Mouse (Mus musculus): Measurements from ENCODE around the gene Rsph14. TPM values are rescaled to one million over a fixed set of nuclear protein-coding genes. Genes with fewer than 3 reads are reported as not detected.

The Rsph14 gene
- polyA plus RNA-seq, 1 experiment from 2014 or later = not detected

DNA sequence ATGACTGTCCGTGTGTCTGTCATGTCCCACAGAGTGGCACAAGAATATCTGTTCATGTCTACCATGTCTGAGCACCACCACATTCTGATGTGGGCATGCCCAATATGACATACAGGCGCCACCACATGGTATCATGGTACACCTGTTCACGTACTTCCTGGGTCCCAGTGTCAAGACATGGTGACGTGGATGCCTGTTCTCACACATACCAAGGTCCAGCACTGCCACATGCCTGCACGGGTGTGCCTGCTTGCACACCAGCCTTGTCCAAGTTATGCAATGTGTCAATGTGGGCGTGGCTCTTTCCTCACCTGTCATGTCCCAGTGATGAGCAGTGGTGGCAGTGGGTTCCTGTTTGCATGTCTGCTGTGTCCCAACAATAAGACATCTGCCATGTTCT lies 99.9 kb downstream of the Rsph14 start:
- no peaks in the 10 kb centered on the region for H3K4me1 ChIP-seq (ENCODE audit: control insufficient read depth, insufficient read depth, low read length)
- no peaks in the 10 kb centered on the region for H3K27me3 ChIP-seq (replicated peaks; ENCODE audit: control insufficient read depth, insufficient read depth, low read length)
- H3K9ac ChIP-seq (ENCODE audit: low read depth, low read length) = no peak overlapping the region
- no peak for ATAC-seq
- 77% methylated on average over 6 of the region's 6 CpGs for WGBS
- no peaks in the 10 kb centered on the region for H3K36me3 ChIP-seq (ENCODE audit: control insufficient read depth, insufficient read depth, low read length)
- H3K9me3 ChIP-seq (ENCODE audit: control insufficient read depth, low read length) = no peaks in the 10 kb centered on the region
- H3K4me2 ChIP-seq (ENCODE audit: low read depth, low read length) = no peak overlapping the region
- no peak overlapping the region for H3K4me3 ChIP-seq (ENCODE audit: low read length)
- H3K27ac ChIP-seq (ENCODE audit: low read length) = no peak overlapping the region

DNA sequence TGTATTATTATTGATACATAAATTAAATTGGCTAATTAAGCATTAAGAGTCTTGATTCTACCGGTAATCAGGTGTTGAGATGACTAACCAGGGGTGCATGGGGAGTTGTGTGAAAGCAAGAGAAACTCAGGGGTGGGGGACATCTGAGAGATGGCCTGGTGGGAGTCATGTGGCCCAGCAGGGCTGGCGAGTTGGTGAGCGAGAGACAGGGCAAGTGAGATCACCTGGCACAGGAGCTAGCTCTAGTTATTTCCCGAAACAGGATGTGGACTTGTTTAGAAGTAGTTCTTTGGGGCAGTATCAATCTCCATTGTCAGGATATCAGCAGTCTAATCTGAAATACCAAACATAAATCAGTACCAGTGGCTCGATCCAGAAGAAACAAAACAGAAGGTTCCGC lies 100.8 kb downstream of the Rsph14 start:
- no peak overlapping the region for H3K27ac ChIP-seq (ENCODE audit: low read length)
- no peak overlapping the region for H3K9ac ChIP-seq (ENCODE audit: low read depth, low read length)
- no peak overlapping the region for H3K4me3 ChIP-seq (ENCODE audit: low read length)
- no peaks in the 10 kb centered on the region for H3K9me3 ChIP-seq (ENCODE audit: control insufficient read depth, low read length)
- no peaks in the 10 kb centered on the region for H3K27me3 ChIP-seq (replicated peaks; ENCODE audit: control insufficient read depth, insufficient read depth, low read length)
- WGBS = 73% methylated on average over 6 of the region's 6 CpGs
- no peak for ATAC-seq
- no peaks in the 10 kb centered on the region for H3K4me1 ChIP-seq (ENCODE audit: control insufficient read depth, insufficient read depth, low read length)
- no peak overlapping the region for H3K4me2 ChIP-seq (ENCODE audit: low read depth, low read length)
- no peaks in the 10 kb centered on the region for H3K36me3 ChIP-seq (ENCODE audit: control insufficient read depth, insufficient read depth, low read length)

DNA sequence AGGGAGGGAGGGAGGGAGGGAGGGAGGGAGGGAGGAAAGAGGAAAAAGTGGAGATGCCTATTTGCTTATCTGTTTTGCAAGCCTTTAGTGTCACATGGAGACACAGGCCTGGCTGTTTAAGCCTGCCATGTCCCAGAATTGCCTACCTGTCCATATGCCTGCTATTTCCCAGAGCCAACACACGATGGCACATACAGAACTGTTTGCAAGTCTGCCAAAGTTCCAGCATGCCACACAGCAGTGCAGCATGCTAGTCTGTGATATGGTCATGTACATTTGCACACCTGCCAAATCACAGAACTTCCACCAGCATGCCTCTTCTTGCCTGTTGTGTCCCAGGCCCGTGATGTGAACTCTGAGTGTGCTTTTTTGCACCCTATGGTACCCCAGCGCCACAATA lies 101.8 kb downstream of the Rsph14 start:
- ATAC-seq = no peak
- Histone ChIP-seq H3K27ac (ENCODE audit: low read length) (no peak overlapping the region), H3K27me3 (replicated peaks; ENCODE audit: control insufficient read depth, insufficient read depth, low read length) (no peaks in the 10 kb centered on the region), H3K36me3 (ENCODE audit: control insufficient read depth, insufficient read depth, low read length) (no peaks in the 10 kb centered on the region), H3K4me2 (ENCODE audit: low read depth, low read length) (no peak overlapping the region), H3K9me3 (ENCODE audit: control insufficient read depth, low read length) (no peaks in the 10 kb centered on the region), H3K9ac (ENCODE audit: low read depth, low read length) (no peak overlapping the region), H3K4me3 (ENCODE audit: low read length) (no peak overlapping the region), H3K4me1 (ENCODE audit: control insufficient read depth, insufficient read depth, low read length) (no peaks in the 10 kb centered on the region)
- WGBS = 66% methylated on average over 3 of the region's 3 CpGs

DNA sequence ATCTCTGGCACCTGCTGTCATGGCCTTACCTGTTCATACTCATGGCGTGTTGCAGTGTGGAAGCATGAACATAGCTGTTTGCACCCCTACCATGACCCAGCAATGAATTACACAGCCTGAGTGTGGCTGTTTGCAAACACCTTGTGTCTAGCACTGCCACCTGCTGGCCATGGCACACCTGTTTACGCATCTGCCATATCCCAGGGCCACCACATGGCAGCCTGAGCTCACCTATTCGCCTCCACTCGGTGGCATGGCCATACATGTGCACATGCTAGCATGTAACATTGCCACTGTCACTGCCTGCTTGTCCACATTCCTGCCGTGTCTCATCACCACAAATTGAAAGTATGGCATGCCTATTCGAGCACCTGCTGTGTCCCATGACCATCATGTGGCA lies 102.8 kb downstream of the Rsph14 start:
- H3K4me2 ChIP-seq (ENCODE audit: low read depth, low read length) = no peak overlapping the region
- ATAC-seq = peak; percentile 27
- H3K36me3 ChIP-seq (ENCODE audit: control insufficient read depth, insufficient read depth, low read length) = no peaks in the 10 kb centered on the region
- H3K4me1 ChIP-seq (ENCODE audit: control insufficient read depth, insufficient read depth, low read length) = no peaks in the 10 kb centered on the region
- no peak overlapping the region for H3K4me3 ChIP-seq (ENCODE audit: low read length)
- H3K27ac ChIP-seq (ENCODE audit: low read length) = no peak overlapping the region
- no peaks in the 10 kb centered on the region for H3K27me3 ChIP-seq (replicated peaks; ENCODE audit: control insufficient read depth, insufficient read depth, low read length)
- 66% methylated on average over 6 of the region's 6 CpGs for WGBS
- no peaks in the 10 kb centered on the region for H3K9me3 ChIP-seq (ENCODE audit: control insufficient read depth, low read length)
- no peak overlapping the region for H3K9ac ChIP-seq (ENCODE audit: low read depth, low read length)

DNA sequence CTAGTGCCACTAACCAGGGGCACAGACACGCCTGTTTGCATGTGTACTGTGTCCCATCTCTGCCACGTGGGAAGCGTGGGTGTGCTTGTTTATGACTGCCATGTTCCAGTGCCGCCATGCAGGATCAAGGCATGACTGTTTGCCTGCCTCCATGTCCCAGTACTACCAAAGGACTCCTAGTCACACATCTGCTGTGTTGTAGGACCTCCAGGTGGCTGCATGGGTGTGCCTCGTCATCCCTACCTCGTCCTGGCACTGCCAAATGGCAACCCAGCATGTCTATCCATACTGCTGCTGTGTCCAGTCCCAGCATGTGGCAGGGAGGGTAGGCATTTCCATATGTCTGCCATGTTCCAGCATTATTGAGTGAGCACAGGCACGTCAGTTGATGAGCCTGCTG lies 104.1 kb downstream of the Rsph14 start:
- Histone ChIP-seq H3K4me3 (ENCODE audit: low read length) (no peak overlapping the region), H3K36me3 (ENCODE audit: control insufficient read depth, insufficient read depth, low read length) (no peaks in the 10 kb centered on the region), H3K9ac (ENCODE audit: low read depth, low read length) (no peak overlapping the region), H3K4me1 (ENCODE audit: control insufficient read depth, insufficient read depth, low read length) (no peaks in the 10 kb centered on the region), H3K27ac (ENCODE audit: low read length) (no peak overlapping the region), H3K9me3 (ENCODE audit: control insufficient read depth, low read length) (no peaks in the 10 kb centered on the region), H3K4me2 (ENCODE audit: low read depth, low read length) (no peak overlapping the region), H3K27me3 (replicated peaks; ENCODE audit: control insufficient read depth, insufficient read depth, low read length) (no peaks in the 10 kb centered on the region)
- no peak for ATAC-seq
- 77% methylated on average over 7 of the region's 7 CpGs for WGBS

DNA sequence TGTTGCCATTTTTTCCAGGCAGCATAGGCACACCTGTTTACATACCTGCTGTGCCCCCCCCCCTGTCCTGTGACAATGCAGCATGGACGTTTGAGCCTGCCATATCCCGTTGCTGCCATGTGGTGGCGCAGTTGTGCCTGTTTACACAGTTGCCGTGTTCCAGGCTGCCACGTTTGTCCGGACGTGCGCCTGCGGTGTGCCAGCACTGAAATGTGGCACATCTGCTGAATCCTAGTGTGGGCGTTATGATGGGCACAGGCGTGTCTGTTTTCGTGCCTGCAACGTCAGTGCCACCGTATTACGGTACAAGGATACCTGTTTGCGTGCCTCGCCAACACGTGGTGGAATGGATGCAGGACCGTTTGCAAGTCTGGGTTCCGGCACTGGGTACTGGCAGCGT lies 107.1 kb downstream of the Rsph14 start:
- Histone ChIP-seq H3K27me3 (replicated peaks; ENCODE audit: control insufficient read depth, insufficient read depth, low read length) (no peaks in the 10 kb centered on the region), H3K36me3 (ENCODE audit: control insufficient read depth, insufficient read depth, low read length) (no peaks in the 10 kb centered on the region), H3K27ac (ENCODE audit: low read length) (no peak overlapping the region), H3K4me2 (ENCODE audit: low read depth, low read length) (no peak overlapping the region), H3K9me3 (ENCODE audit: control insufficient read depth, low read length) (no peaks in the 10 kb centered on the region), H3K4me1 (ENCODE audit: control insufficient read depth, insufficient read depth, low read length) (no peaks in the 10 kb centered on the region), H3K4me3 (ENCODE audit: low read length) (no peak overlapping the region), H3K9ac (ENCODE audit: low read depth, low read length) (no peak overlapping the region)
- 16% methylated on average over 21 of the region's 21 CpGs for WGBS
- ATAC-seq = 0 out of 2 replicates have a peak, but pooled peaks have one; percentile 8

DNA sequence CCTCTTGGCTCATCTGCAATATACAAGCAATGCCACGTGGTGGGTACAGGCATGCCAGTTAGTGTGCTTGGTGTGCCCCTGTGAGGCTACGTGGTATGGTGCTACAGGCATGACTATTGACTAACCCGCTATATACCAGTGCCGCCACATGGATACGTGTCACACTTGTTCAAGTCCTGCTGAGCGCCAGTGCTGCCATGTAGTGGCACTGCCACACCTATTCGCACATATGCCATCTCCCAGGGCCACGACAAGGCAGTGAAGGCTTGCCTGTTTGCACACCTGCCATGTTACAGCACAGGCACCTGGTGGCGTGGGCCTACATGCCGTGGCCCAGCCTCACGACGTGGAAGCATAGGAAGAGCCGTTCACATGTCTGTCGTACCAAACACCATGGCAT lies 108.1 kb downstream of the Rsph14 start:
- no peaks in the 10 kb centered on the region for H3K27me3 ChIP-seq (replicated peaks; ENCODE audit: control insufficient read depth, insufficient read depth, low read length)
- H3K4me3 ChIP-seq (ENCODE audit: low read length) = no peak overlapping the region
- H3K27ac ChIP-seq (ENCODE audit: low read length) = no peak overlapping the region
- no peak overlapping the region for H3K9ac ChIP-seq (ENCODE audit: low read depth, low read length)
- no peak for ATAC-seq
- no peaks in the 10 kb centered on the region for H3K9me3 ChIP-seq (ENCODE audit: control insufficient read depth, low read length)
- 92% methylated on average over 14 of the region's 14 CpGs for WGBS
- no peak overlapping the region for H3K4me2 ChIP-seq (ENCODE audit: low read depth, low read length)
- no peaks in the 10 kb centered on the region for H3K36me3 ChIP-seq (ENCODE audit: control insufficient read depth, insufficient read depth, low read length)
- H3K4me1 ChIP-seq (ENCODE audit: control insufficient read depth, insufficient read depth, low read length) = no peaks in the 10 kb centered on the region

DNA sequence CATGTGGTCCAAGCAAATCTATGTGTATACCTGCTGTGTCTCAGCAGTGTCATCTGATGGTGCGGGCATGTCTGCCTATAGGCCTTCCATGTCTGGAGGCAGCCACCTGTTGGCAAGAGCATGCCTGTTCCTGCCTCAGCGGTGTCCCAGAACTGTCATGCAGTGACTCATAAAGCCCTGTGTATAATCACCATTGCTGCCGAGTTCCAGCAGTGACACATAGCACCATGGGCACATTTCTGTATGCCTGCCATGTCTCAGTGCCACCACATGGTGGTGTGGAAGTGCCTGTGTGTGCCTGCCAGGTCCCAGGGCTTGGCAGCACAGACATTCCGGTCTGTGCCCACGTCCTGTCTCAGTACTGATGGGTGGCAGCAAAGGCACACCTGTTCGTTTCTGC lies 109.6 kb downstream of the Rsph14 start:
- no peaks in the 10 kb centered on the region for H3K9me3 ChIP-seq (ENCODE audit: control insufficient read depth, low read length)
- ATAC-seq = no peak
- WGBS = 65% methylated on average over 6 of the region's 6 CpGs

DNA sequence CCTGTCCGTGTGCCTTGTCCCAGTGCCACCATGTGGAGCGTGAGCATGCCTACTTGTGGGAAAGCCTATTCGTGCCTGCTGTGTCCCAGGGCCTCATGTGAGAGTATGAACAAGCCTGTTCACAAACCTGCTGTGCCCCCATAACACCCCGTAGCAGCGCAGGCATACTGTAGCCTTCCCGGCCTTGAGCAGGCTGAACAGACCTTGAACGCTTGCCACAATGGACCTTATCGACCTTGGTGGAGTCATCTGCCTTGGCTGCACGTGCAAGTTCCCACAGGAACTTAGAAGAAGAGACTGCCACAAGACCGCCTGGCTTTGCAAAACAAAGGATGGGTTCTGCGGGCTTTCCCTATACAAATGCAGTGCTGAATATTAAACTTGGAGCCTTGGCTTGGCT lies 110.8 kb downstream of the Rsph14 start:
- H3K4me2 ChIP-seq (ENCODE audit: low read depth, low read length) = no peak overlapping the region
- H3K4me3 ChIP-seq (ENCODE audit: low read length) = no peak overlapping the region
- H3K4me1 ChIP-seq (ENCODE audit: control insufficient read depth, insufficient read depth, low read length) = no peaks in the 10 kb centered on the region
- ATAC-seq = no peak
- H3K9ac ChIP-seq (ENCODE audit: low read depth, low read length) = no peak overlapping the region
- no peaks in the 10 kb centered on the region for H3K9me3 ChIP-seq (ENCODE audit: control insufficient read depth, low read length)
- no peaks in the 10 kb centered on the region for H3K27me3 ChIP-seq (replicated peaks; ENCODE audit: control insufficient read depth, insufficient read depth, low read length)
- H3K27ac ChIP-seq (ENCODE audit: low read length) = no peak overlapping the region
- 83% methylated on average over 11 of the region's 11 CpGs for WGBS
- H3K36me3 ChIP-seq (ENCODE audit: control insufficient read depth, insufficient read depth, low read length) = no peaks in the 10 kb centered on the region

More for the DNA sequence above, 109.6 kb downstream of the Rsph14 start:
- Histone ChIP-seq H3K27me3 (replicated peaks; ENCODE audit: control insufficient read depth, insufficient read depth, low read length) (no peaks in the 10 kb centered on the region), H3K27ac (ENCODE audit: low read length) (no peak overlapping the region), H3K4me3 (ENCODE audit: low read length) (no peak overlapping the region), H3K36me3 (ENCODE audit: control insufficient read depth, insufficient read depth, low read length) (no peaks in the 10 kb centered on the region), H3K9ac (ENCODE audit: low read depth, low read length) (no peak overlapping the region), H3K4me2 (ENCODE audit: low read depth, low read length) (no peak overlapping the region), H3K4me1 (ENCODE audit: control insufficient read depth, insufficient read depth, low read length) (no peaks in the 10 kb centered on the region)

DNA sequence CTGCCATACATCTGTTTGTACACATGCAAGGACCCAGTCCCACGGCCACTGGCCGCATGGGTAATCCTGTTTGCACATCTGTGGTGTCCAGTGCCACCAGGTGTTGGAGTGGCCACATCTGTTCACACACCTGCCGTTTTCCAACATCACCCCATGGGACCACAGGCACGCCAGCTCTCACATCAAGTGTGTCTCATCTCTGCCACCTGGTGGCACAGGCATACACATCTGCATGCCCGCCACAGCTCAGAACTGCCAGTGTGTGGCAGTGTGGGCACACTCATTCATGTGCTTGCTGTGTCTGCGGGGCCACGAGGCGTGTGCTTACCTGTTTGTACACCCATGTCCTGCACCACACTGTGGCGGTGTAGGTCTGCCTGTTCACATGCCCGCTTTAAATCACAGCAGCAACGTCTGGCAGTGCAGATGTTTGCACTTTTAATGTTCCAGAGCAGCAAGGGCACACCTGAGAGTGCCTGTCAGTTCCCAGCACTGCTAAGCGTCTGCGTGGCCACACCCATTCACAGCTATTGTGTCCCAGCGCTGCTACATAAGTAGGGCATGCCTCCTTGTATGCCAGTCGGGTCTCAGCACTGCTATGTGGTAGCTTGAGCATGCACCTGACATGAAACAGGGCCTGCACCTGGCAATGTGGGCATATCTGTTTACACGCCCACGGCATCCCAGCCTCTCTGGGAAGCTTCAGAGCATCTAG lies 111.4 kb downstream of the Rsph14 start:
- Histone ChIP-seq H3K4me1 (ENCODE audit: control insufficient read depth, insufficient read depth, low read length) (no peaks in the 10 kb centered on the region), H3K9me3 (ENCODE audit: control insufficient read depth, low read length) (no peaks in the 10 kb centered on the region), H3K27ac (ENCODE audit: low read length) (no peak overlapping the region), H3K4me3 (ENCODE audit: low read length) (no peak overlapping the region), H3K27me3 (replicated peaks; ENCODE audit: control insufficient read depth, insufficient read depth, low read length) (no peaks in the 10 kb centered on the region), H3K36me3 (ENCODE audit: control insufficient read depth, insufficient read depth, low read length) (no peaks in the 10 kb centered on the region), H3K4me2 (ENCODE audit: low read depth, low read length) (no peak overlapping the region; the same call in 1 of the 2 replicates), H3K9ac (ENCODE audit: low read depth, low read length) (no peak overlapping the region)
- peak; percentile 73 for ATAC-seq
- 36% methylated on average over 17 of the region's 17 CpGs for WGBS

Data from intestine, embryonic 16.5 days (tissue).